Mouse (Mus musculus) mesoderm, embryonic 11.5 days (tissue): Measurements from ENCODE around the gene Prkcb.

ENCODE experiments used
- DNase-seq: peaks from one replicate; pipeline ENCODE4 v3.0.0-alpha.2; 2012; ENCODE audit warnings: low read depth, low spot score

Prkcb gene

GRCm38 (mm10) chr7:122397699-122398098 lies 109.1 kb downstream of the Prkcb start:
- DNase-seq: no peak

- no peak for DNase-seq
These were observed 113.5 kb downstream of the Prkcb start for GRCm38 (mm10) chr7:122402041-122402440.

- no peak for DNase-seq
These were observed 114.8 kb downstream of the Prkcb start for GRCm38 (mm10) chr7:122403343-122403742.

DNA sequence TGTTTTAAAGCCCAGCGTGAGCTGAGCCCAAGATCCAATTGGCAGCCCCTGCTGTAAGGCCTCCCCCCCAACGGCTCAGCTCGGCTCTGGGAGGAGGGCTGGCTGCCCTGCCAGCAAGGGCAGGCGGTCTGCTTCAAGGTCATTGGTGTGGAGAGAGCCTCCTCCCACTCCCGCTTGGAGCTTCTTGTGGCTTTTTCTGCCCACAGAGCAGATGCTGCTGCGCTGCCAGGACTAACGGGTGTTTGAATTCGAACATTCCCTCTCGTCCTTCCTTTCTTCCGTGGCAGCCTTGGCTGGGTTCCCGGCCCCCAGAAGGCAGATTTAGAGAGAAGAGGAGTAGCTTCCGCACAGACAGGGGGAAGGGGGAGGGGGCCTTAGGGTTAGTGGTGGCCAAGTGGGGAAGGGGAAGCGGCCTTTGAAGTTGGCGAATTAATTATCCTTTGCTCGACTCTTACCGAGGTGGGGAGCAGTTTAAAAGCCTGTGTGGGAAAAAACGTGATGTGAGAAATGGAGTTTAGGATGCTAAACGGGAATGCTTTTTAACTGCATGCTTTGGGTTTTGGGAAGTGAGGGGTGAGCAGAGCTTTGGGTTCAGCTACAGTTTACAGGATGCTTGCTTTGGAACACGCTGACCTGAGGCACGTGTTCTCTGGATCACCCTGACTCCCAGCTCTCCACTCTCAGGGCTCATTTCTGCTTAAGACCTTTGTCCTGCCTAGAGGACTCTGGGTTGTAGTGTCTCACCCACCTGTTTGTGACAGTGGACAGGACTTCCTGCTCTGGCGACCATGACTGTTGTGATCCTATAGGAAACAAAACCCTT lies 116.2 kb downstream of the Prkcb start:
- DNase-seq: peak; percentile 48

GRCm38 (mm10) chr7:122406625-122407024 lies 118.1 kb downstream of the Prkcb start:
- DNase-seq: no peak

DNA sequence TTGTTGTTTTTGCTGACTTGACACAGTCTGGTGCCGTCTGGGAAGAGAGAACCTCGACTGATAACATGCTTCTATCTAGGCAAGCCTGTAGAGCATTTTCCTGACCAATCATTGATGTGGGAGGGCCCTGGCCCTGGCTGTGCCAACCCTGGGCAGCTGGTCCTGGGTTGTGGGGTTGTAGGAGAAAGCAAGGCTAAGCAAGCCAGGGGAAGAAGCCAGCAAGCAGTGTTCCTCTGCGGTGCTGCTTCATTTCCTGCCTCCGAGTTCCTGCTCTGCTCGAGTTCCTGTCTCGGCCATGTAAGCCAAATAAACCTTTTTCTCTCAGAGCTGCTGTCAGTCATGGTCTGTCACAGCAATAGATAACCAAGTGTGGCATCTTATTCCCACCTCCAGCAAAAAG lies 121.4 kb downstream of the Prkcb start:
- DNase-seq: no peak

- DNase-seq: no peak
These were observed 122.3 kb downstream of the Prkcb start for GRCm38 (mm10) chr7:122410873-122411272.

DNA sequence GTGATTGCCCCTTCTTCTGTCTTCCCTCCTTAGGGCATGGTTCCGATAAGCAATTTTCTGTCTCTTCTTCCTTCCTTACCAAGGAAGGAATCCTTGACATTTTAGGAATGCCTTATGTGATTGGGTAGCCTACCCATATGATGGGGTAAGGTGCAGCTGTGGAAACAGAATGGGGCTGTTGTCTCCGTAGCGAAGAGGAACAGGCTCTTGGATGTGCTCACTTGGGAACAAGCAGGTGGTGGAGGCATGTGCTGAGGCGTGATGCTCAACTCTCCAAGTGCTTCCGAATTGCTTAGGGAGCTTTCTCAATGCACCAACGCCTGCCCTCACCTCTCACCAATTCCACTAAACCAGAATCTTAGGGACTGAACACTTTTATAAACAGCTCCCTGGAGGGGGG lies 124.7 kb downstream of the Prkcb start:
- no peak for DNase-seq

DNA sequence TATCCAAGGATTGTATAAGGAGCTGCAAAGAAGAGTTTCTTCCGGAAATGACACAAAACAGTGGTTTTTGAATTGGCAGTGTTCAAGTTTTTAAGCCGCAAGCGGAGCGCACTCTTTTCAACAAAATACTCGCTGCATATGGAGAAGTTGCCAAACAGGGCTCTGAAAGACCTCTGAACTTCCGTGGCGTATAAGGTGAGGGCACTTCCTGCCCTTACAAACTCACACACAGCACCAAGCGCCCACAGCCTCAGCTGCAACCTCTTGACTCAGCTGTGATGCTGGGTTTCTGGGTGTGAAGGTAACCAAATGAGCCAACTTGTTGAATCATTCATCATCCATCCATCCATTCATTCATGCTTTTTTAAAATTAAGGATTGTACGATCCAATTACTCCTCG lies 125.6 kb downstream of the Prkcb start:
- DNase-seq: no peak

DNA sequence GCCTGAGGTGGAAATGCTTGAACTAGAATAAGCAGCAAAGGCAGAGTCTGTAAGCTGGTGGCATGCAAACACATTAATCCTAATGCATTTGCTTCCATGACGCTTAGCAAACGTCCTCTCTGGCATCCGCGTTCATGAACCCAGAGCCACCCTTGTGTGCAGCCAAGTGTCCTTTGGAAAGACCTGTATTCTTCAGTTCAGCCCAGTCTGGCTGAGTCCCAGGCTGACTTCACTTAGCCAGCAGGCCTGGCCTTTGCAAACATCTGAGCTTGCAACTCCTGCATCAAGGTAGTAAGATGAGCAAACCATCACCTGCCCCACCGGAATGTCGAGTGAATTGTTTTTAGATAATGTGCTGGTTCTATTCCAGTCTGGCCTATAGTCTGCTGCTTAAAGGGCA lies 126.1 kb downstream of the Prkcb start:
- DNase-seq: no peak

GRCm38 (mm10) chr7:122415387-122415786 lies 126.8 kb downstream of the Prkcb start:
- no peak for DNase-seq

GRCm38 (mm10) chr7:122415904-122416303 lies 127.4 kb downstream of the Prkcb start:
- DNase-seq: no peak

DNA sequence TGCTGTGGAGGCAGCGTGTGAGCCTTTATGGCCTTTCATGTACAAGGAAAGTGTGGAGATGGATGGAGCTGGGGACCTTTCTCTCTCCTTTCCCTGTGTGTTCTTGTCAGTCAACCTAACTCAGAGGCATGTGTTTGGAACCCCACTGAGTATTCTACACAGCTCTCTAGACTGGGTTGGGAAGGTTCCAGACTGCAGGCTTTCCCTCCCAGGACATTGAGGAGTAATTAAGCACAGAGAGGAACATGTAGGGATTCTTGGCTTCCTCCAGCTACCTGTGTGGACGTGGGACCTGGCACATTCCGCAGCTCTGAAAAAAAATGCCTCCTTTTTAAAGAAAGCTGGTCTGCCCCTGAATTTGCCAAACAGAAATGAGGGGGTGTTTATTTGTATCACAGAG lies 130.0 kb downstream of the Prkcb start:
- no peak for DNase-seq

- DNase-seq: no peak
These were observed 135.3 kb downstream of the Prkcb start for GRCm38 (mm10) chr7:122423816-122424215.

GRCm38 (mm10) chr7:122429134-122429533 lies 140.6 kb downstream of the Prkcb start:
- no peak for DNase-seq

DNA sequence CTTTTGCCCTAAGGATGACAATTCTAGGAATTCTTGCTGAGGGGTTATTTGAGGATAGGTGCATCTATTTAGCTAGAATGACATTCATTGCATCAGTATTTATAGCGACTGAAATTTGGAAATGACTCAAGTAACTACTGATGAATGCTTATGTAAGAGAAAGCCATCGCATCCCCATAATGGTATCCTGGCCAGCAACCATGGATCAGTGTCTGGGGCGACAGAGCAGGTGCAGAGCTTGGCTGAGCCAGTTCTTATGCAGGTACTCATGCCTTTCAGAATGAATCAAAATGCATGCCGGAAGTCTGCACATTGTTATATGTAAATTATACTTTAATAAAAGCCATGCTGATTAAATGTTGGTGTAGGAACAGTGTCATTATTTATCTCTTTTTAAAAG lies 143.8 kb downstream of the Prkcb start:
- DNase-seq: no peak

- no peak for DNase-seq
These were observed 144.8 kb downstream of the Prkcb start for GRCm38 (mm10) chr7:122433377-122433776.

- DNase-seq: no peak
These were observed 146.4 kb downstream of the Prkcb start for GRCm38 (mm10) chr7:122434941-122435340.

GRCm38 (mm10) chr7:122435561-122435960 lies 147.0 kb downstream of the Prkcb start:
- no peak for DNase-seq

DNA sequence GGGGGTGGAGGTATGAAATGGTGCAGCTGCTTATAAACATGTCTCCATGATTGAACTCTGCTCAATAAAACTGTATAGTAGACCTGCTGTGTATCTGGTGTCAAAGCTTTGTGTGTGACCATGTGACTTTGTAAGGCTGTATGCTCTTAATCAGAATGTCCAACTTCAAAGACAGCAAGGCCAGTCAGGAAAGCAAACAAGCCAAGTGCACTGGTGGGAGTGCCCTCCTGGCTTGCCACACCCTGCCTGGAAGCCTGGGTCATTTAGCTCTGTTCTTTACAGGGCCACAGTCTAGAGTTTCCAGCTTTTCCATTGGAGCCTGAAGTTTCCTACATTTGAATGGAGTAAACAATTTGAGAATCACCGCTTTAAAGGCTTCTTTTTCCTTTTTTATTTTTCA lies 148.8 kb downstream of the Prkcb start:
- no peak for DNase-seq

DNA sequence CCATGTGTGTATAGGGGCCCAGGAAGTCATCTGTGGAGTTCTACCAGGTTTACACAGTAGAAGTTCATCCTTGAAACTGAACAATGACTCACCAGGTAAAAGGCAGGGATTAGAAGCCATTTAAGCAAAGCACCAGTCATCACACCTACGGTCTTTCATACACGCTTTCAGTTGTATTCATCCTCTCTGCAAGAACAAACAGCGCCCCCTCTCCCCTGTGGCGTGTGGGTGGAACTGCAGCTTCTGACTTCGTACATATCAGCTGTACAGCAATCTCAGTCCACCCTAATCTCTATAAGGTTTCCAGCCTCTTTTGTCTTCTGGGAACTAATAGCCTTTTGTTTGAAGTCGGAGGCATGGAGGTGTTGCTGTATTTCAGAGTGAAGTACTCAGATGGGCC lies 156.5 kb downstream of the Prkcb start:
- DNase-seq: peak; percentile 52

DNA sequence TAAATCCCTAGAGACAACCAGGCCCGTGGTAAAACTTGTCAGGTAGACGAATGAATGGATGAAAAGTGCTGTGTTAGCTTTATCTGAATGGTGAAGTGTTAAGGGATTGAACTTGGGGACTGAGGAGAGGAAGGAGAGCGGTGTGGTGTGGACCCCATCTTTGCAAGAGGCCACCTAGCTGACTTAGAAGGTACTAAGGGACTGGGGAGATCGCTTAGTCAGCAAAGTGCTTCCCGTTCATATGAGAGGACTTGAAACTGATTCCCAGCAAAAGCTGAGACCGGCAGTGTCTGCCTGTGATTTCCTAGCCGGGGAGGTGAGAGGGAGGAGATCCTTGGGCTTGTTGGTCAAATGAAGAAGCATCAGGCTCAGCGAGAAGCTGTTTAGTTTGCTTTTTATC lies 164.1 kb downstream of the Prkcb start:
- no peak for DNase-seq

DNA sequence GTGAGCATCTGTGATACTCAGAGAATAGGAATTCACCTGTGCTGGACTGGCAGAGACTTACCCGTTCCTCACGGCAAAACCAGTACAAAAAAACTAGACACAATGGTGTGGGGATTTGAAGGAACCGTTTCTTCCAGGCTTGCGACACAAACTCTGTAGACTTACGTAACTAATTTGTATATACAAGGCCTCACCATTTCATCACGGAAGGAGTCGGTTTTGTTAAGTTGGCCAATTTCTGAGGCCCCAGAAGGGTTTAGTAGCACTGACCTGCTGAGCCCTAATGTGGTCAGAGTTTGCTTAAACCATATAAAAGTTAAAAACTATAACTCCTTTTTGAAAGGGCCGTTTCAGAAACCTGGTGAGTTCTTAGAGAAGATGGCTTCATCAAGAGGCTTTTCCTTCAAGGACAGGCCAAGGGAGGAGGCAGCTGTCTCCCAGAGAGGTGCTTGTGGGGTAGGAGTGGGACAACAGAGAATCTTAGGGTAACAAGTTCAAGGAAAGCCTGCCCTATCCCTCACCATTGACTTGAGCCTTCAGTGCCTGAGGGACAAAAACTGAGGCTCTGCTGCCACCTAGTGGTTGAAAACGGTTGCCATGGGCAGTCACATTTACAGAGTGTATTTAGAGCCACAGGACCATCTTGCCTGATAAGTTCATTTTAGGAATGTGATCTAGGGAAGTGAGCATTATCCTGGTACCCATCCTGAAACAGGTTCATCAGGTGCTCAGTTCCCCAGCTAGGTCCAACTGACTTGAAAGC lies 170.8 kb downstream of the Prkcb start:
- peak; percentile 88 for DNase-seq
